Mouse (Mus musculus): Measurements from ENCODE around the gene Aph1b. TPM values are rescaled to one million over a fixed set of nuclear protein-coding genes. Genes with fewer than 3 reads are reported as not detected.
"Not testable (repeated sequence)": the region's sequence is repeated elsewhere in the genome, so short reads cannot be mapped to it uniquely, and the experiment has no call there.

Aph1b gene
- total RNA-seq (2014; fragmentation: Nextera tagmentation), result 0.17 TPM in 1 of 2 replicates, not detected in the other
- total RNA-seq (2017), result 0.53 TPM in 1 of 2 replicates, not detected in the other

- peak; percentile 97 for ATAC-seq (replicated peaks; ENCODE audit: low FRiP score, low TSS enrichment, poor library complexity, severe bottlenecking)
These were observed at the start of gene Aph1b for GRCm38 (mm10) chr9:66795464-66796324. Gene Aph1b, minus strand, starts transcription at chr9:66795490.

GRCm38 (mm10) chr9:66835097-66835480 lies 39.8 kb upstream of the Aph1b start:
- ATAC-seq (replicated peaks; ENCODE audit: low FRiP score, low TSS enrichment, poor library complexity, severe bottlenecking), result peak; percentile 64

GRCm38 (mm10) chr9:66834318-66835096 lies 39.2 kb upstream of the Aph1b start, which contains the start of gene Aph1c:
Gene Aph1c, minus strand, starts transcription at chr9:66834726.
- peak; percentile 97 for ATAC-seq (replicated peaks; ENCODE audit: low FRiP score, low TSS enrichment, poor library complexity, severe bottlenecking)

- no peak for ATAC-seq (replicated peaks; ENCODE audit: low FRiP score, low TSS enrichment, poor library complexity, severe bottlenecking)
These were observed 38.6 kb upstream of the Aph1b start for GRCm38 (mm10) chr9:66833851-66834250.

DNA sequence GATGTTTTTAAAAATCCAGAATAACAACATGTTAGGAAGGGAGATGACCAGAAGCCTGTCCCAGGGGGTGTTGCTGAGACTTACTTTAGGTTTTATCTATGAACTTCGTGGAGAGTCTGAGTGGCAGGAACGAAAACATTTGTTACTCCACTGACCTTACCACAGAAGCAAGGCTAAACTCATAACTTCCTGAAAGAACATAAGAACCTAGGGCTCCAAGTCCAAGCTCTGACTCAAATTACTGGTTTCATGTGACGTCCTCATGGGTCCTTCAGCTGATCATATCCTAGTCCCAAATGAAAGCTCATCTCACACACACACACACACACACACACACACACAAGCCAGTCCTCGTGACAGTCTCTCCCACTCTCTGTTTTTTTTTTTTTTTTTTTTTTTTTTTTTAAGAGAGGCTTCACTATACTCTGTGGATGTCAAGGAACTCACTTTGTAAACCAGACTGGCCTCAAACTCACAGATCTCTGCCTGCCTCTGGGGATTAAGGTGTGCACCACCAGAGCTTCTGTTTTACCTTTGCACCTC lies 37.1 kb upstream of the Aph1b start:
- ATAC-seq (replicated peaks; ENCODE audit: low FRiP score, low TSS enrichment, poor library complexity, severe bottlenecking), result no peak

DNA sequence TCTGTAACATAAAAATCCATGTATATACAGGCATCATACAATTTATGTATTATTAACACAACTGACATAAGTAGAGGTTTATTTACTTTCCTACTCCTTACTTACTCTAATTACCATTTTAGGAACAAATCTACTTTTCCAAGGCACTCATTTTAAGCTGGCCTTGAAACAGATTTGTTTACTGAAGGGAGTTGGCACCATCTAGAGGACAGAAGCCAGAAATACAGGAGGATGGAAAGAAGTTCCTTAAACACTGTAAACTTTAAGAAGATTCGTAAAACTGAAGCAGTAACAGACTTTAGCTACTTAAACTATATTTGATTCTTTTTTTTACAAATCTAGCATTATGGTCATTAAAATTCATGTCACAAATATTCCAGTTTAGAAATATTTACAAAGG lies 30.7 kb upstream of the Aph1b start:
- no peak for ATAC-seq (replicated peaks; ENCODE audit: low FRiP score, low TSS enrichment, poor library complexity, severe bottlenecking)

- ATAC-seq (replicated peaks; ENCODE audit: low FRiP score, low TSS enrichment, poor library complexity, severe bottlenecking), result 0 out of 2 replicates have a peak, but pooled peaks have one; percentile 51
These were observed 27.0 kb upstream of the Aph1b start for GRCm38 (mm10) chr9:66822255-66822654.

DNA sequence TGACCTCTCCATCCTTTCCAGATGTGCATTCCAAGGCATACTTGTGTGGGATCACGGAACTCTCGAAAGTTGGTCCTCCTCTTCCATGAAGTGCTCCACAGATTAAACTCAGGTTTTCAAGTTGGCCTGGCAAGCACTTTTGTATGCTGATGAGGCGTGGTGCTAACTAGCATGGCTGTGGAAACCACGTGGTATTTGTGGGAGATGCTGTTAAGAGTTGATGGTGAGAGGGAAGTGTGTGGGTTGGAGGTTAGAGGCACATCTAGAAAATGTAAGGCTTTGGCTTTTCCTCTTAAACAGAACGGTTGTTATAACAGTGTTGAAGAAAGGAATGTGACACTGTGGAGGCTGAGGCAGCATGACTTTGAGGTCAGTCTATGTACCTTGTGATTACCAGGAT lies 25.7 kb upstream of the Aph1b start:
- no peak for ATAC-seq (replicated peaks; ENCODE audit: low FRiP score, low TSS enrichment, poor library complexity, severe bottlenecking)

DNA sequence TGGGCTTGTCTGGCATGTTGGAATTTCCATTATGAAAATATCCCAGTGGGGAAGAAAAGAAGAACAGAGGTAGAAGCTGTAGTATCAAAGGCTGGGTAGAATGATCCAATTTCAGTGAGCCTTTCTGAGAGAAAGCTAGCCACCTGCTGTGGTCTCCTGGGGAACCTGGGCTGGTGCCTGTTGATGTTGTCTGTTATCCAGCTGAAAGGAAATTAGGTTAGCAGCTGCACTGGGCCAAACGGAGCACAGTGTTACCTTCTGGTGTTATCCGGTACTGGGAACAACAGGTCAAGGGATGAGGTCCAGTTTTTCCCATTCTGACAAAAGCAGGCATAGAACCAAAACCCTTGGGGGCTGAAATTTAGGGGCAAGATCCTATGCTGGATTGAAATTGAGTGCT lies 18.1 kb upstream of the Aph1b start:
- ATAC-seq (replicated peaks; ENCODE audit: low FRiP score, low TSS enrichment, poor library complexity, severe bottlenecking), result no peak

- not testable (repeated sequence) for ATAC-seq (replicated peaks; ENCODE audit: low FRiP score, low TSS enrichment, poor library complexity, severe bottlenecking)
These were observed 10.7 kb upstream of the Aph1b start for GRCm38 (mm10) chr9:66805951-66806350.

DNA sequence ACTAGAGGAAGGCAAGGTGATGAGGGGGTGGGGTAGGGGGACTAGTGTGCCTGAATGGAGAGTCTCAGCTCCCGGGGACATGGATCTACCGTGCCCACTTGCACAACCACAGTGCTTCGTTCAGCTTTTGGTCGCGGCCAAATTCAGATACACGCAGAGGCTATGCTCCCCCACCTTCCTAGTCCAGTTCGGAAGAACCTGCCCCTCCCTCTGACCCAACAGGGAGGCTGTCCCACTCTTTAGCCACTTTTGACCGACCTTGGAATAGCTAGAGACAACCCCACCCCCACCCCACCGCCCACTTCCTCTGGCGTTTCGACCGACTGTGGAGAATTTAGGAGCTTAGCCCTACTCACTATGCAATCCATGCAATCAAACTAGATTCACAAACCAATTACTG lies 6.7 kb upstream of the Aph1b start:
- ATAC-seq (replicated peaks; ENCODE audit: low FRiP score, low TSS enrichment, poor library complexity, severe bottlenecking), result no peak

- ATAC-seq (replicated peaks; ENCODE audit: low FRiP score, low TSS enrichment, poor library complexity, severe bottlenecking), result no peak
These were observed 1.4 kb upstream of the Aph1b start, which contains the start of gene Gm10647 for GRCm38 (mm10) chr9:66796739-66797138. Gene Gm10647, plus strand, starts transcription at chr9:66797039.

- ATAC-seq (replicated peaks; ENCODE audit: low FRiP score, low TSS enrichment, poor library complexity, severe bottlenecking), result no peak
These were observed 444 bp downstream of the Aph1b start for GRCm38 (mm10) chr9:66794629-66795463.

- ATAC-seq (replicated peaks; ENCODE audit: low FRiP score, low TSS enrichment, poor library complexity, severe bottlenecking), result no peak
These were observed 7.5 kb downstream of the Aph1b start for GRCm38 (mm10) chr9:66787821-66788220.

DNA sequence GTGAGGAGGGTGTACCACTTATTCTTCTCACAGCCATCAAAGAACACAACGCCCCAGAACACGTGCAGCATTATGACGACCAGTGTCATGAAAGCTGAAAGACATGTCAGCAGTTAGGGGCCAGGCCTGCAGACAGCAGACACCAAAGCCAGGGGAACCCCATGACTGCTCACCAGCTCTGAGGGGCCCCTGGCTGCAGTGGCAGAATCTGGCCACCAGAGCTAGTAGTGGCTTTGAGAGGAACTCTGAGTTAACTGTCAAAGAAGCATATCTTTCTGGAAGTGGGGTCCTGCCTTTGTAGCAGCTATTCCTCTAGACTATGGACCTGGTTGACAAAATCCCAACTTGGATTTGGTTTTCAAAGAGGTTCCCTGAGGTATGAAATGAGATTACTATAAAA lies 10.7 kb downstream of the Aph1b start:
- peak; percentile 86 for ATAC-seq (replicated peaks; ENCODE audit: low FRiP score, low TSS enrichment, poor library complexity, severe bottlenecking)

DNA sequence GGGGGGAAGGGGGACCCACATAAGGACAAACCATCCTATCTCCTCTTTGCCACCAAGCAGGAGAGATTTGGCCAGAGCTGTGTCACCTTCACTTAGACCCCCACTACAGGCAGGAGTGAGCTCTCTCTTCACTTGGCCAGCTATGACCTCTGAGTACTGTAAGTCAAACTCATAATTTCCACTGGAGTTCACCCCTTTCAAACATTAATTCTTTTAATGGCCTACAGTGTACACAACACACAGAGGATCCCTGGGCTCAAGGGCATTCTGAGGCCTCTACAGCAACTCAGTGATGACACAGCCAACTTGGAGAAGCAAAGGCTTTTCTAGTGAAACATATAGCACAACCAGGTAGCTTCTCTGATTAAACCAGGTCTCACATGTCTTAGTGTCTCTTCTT lies 24.6 kb downstream of the Aph1b start:
- ATAC-seq (replicated peaks; ENCODE audit: low FRiP score, low TSS enrichment, poor library complexity, severe bottlenecking), result no peak

- no peak for ATAC-seq (replicated peaks; ENCODE audit: low FRiP score, low TSS enrichment, poor library complexity, severe bottlenecking)
These were observed 26.0 kb downstream of the Aph1b start for GRCm38 (mm10) chr9:66769275-66769674.

- ATAC-seq (replicated peaks; ENCODE audit: low FRiP score, low TSS enrichment, poor library complexity, severe bottlenecking), result no peak
These were observed 26.6 kb downstream of the Aph1b start for GRCm38 (mm10) chr9:66768721-66769120.

DNA sequence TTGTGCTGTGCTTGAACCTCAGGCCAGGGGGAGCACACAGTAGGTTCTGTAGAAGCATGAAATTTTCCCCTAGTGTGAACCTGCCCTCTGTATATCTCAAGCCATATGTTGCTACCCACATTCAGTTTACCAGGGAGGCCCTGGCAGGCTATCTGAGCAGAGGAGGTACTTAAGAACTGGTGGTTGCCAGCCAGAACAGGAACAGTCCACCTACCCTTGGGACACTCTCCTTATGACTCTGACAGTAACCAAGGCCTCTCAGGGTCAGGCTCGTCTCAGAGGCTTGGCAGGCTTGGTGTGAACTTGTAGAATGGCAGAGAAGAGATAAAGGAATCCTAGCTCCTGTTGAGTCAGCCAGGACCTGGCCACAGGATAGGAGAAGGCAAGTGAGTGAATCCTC lies 34.3 kb downstream of the Aph1b start:
- ATAC-seq (replicated peaks; ENCODE audit: low FRiP score, low TSS enrichment, poor library complexity, severe bottlenecking), result no peak

Data from megakaryocyte-erythroid progenitor cell, adult 5-6 weeks (primary cell).